Mouse (Mus musculus): ENCODE measurements around the gene Atad3a. TPM values are rescaled to one million over a fixed set of nuclear protein-coding genes. Genes with fewer than 3 reads are reported as not detected.
A peak's percentile ranks its signal among the peaks of the same experiment; 100 is the strongest.

Gene Atad3a
- polyA plus RNA-seq, 1 experiment from 2014 or later, result 84.7 TPM

- Histone ChIP-seq H3K36me3 (no peaks in the 10 kb centered on the region), H3K27ac (no peak within 1 kb of the TSS), H3K4me2 (replicated peaks) (peak within 1 kb of the TSS; percentile 77), H3K9ac (no peak within 1 kb of the TSS), H3K4me3 (peak within 1 kb of the TSS; percentile 62), H3K9me3 (replicated peaks) (no peaks in the 10 kb centered on the region), H3K27me3 (no peaks in the 10 kb centered on the region), H3K4me1 (peaks cover 12% of the 10 kb centered on the region)
- no peak for ATAC-seq (ENCODE audit: low FRiP score)
- WGBS, result 70% methylated on average over 5 of the region's 5 CpGs
Observed at GRCm38 (mm10) chr4:155785819-155786218, 24.9 kb upstream of the Atad3a start, which contains the start of gene Tmem88b. TSS of gene Tmem88b (minus strand) at chr4:155785874.

GRCm38 (mm10) chr4:155785246-155785645 is 24.4 kb upstream of the Atad3a start:
- no peak overlapping the region for H3K4me3 ChIP-seq
- no peak overlapping the region for H3K9ac ChIP-seq
- H3K4me1 ChIP-seq, result peaks cover 12% of the 10 kb centered on the region
- H3K27ac ChIP-seq, result no peak overlapping the region
- no peaks in the 10 kb centered on the region for H3K36me3 ChIP-seq
- no peaks in the 10 kb centered on the region for H3K27me3 ChIP-seq
- no peak for ATAC-seq (ENCODE audit: low FRiP score)
- H3K4me2 ChIP-seq (replicated peaks), result peak overlapping the region; percentile 77; the same call in 1 of the 2 replicates
- WGBS, result 80% methylated on average over 10 of the region's 10 CpGs
- H3K9me3 ChIP-seq (replicated peaks), result no peaks in the 10 kb centered on the region

GRCm38 (mm10) chr4:155784081-155784701 is 23.3 kb upstream of the Atad3a start:
- peak; percentile 89 for ATAC-seq (ENCODE audit: low FRiP score)
- WGBS, result under 1% methylated on average over 51 of the region's 52 CpGs
- peak overlapping the region; percentile 62 for H3K4me3 ChIP-seq
- peaks cover 12% of the 10 kb centered on the region for H3K4me1 ChIP-seq
- no peaks in the 10 kb centered on the region for H3K36me3 ChIP-seq
- no peaks in the 10 kb centered on the region for H3K27me3 ChIP-seq
- H3K9me3 ChIP-seq (replicated peaks), result no peaks in the 10 kb centered on the region
- peak overlapping the region; percentile 77 for H3K4me2 ChIP-seq (replicated peaks)
- peak overlapping the region; percentile 82 for H3K9ac ChIP-seq
- peak overlapping the region; percentile 79 for H3K27ac ChIP-seq

DNA sequence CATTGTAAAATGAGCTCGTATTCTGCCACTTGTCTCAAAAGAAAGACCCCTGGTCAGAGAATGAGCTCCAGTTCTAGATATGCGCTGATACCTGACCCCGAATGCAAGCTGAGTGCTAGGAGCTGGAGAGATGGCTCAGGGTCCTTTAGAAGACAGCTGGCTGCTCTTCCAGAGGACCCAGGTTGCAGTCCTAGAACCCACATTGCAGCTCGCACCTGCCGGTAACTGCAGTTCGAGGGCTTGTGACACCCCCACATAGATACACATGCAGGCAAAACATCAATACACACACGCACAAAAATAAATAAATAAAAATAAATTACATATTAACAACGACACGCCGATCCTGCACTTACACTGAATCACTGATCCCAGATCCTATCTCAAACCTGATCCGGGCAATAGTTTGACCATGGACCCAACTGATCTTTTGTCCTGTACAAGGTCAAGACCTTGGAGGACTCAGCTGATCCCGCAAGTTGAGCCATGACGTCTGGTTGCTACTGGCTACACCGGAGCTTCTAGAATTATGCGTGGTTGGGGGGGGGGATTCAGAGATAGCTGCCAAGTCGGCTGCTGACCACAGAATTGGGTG is 22.7 kb upstream of the Atad3a start:
- peak; percentile 50 for ATAC-seq (ENCODE audit: low FRiP score)
- H3K4me3 ChIP-seq, result peak overlapping the region; percentile 62
- H3K9me3 ChIP-seq (replicated peaks), result no peaks in the 10 kb centered on the region
- WGBS, result 45% methylated on average over 16 of the region's 16 CpGs
- H3K27me3 ChIP-seq, result no peaks in the 10 kb centered on the region
- H3K36me3 ChIP-seq, result no peaks in the 10 kb centered on the region
- H3K4me1 ChIP-seq, result peaks cover 12% of the 10 kb centered on the region
- H3K4me2 ChIP-seq (replicated peaks), result peak overlapping the region; percentile 77
- H3K27ac ChIP-seq, result peak overlapping the region; percentile 79
- H3K9ac ChIP-seq, result peak overlapping the region; percentile 82

DNA sequence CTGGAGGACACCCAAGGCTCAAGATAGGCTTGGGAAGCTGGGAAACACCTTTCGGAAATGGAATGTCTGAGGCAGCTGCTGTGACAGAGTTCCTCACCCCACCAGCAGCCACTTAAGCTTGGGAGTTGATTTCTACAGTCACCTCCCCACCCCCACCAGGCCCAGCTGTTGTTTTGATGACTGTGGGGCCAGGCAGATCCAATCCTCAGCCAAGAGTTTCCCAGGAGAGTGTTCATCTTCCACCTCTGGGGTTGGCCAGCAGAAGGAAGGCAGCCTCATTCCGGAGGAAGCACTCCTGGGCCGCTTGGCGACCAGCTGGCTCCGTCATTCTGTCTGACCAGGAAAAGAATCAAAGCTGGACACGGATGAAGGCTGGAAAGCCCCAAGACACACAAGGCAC is 20.0 kb upstream of the Atad3a start:
- Histone ChIP-seq H3K9ac (no peak overlapping the region), H3K27me3 (peaks cover 1% of the 10 kb centered on the region), H3K27ac (no peak overlapping the region; the same call in 1 of the 2 replicates), H3K4me1 (peaks cover 16% of the 10 kb centered on the region), H3K9me3 (replicated peaks) (no peaks in the 10 kb centered on the region), H3K4me3 (no peak overlapping the region), H3K4me2 (replicated peaks) (no peak overlapping the region), H3K36me3 (no peaks in the 10 kb centered on the region)
- 27% methylated on average over 6 of the region's 6 CpGs for WGBS
- ATAC-seq (ENCODE audit: low FRiP score), result no peak

- no peak overlapping the region for H3K27ac ChIP-seq
Observed at GRCm38 (mm10) chr4:155779498-155779897, 18.6 kb upstream of the Atad3a start.

GRCm38 (mm10) chr4:155777816-155778215 is 16.9 kb upstream of the Atad3a start:
- H3K36me3 ChIP-seq, result no peaks in the 10 kb centered on the region
- no peak overlapping the region for H3K27ac ChIP-seq
- H3K4me1 ChIP-seq, result peaks cover 22% of the 10 kb centered on the region
- no peak for ATAC-seq (ENCODE audit: low FRiP score)
- no peak overlapping the region for H3K4me3 ChIP-seq
- H3K4me2 ChIP-seq (replicated peaks), result no peak overlapping the region
- no peaks in the 10 kb centered on the region for H3K9me3 ChIP-seq (replicated peaks)
- 77% methylated on average over 2 of the region's 2 CpGs for WGBS
- peaks cover 30% of the 10 kb centered on the region for H3K27me3 ChIP-seq
- no peak overlapping the region for H3K9ac ChIP-seq

More at GRCm38 (mm10) chr4:155779498-155779897, 18.6 kb upstream of the Atad3a start:
- Histone ChIP-seq H3K9ac (no peak overlapping the region), H3K4me3 (no peak overlapping the region), H3K9me3 (replicated peaks) (no peaks in the 10 kb centered on the region), H3K4me2 (replicated peaks) (no peak overlapping the region), H3K27me3 (peaks cover 15% of the 10 kb centered on the region), H3K36me3 (no peaks in the 10 kb centered on the region), H3K4me1 (peaks cover 21% of the 10 kb centered on the region)
- 77% methylated on average over 4 of the region's 4 CpGs for WGBS
- no peak for ATAC-seq (ENCODE audit: low FRiP score)

DNA sequence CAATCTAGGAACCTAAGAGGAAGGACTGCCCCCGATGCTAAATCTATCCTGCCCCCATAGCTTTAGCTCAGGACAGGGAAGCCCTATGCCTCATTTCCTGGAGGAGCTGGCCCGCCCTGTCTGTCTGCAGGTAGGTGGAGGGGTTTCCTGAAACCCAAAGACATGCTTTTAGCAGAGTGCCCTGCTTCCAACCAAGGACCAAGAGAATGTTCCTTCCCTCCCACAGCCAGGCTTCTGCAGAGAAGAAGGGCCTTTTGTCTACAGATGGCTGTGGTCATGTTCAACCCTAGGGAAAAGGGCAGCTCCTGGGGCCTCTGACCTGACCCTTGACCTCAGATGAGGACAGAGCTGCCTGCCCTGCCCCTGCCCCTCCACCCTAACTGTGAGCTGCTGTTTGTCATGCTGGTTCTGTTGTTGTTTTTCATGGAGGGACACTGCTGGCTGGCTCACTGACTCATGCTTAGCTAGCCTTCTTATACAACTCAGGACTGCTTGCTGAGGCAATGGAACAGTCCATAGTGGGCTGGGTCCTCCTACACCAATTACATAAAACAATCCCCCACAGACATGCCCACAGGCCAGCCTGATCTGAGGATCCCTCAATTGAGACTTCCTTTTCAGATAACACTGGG is 15.9 kb upstream of the Atad3a start:
- no peak overlapping the region for H3K4me3 ChIP-seq
- WGBS, result 22% methylated on average over 2 of the region's 2 CpGs
- no peaks in the 10 kb centered on the region for H3K36me3 ChIP-seq
- peaks cover 22% of the 10 kb centered on the region for H3K4me1 ChIP-seq
- H3K27ac ChIP-seq, result no peak overlapping the region
- H3K27me3 ChIP-seq, result peaks cover 40% of the 10 kb centered on the region
- H3K9ac ChIP-seq, result no peak overlapping the region
- H3K4me2 ChIP-seq (replicated peaks), result no peak overlapping the region
- no peaks in the 10 kb centered on the region for H3K9me3 ChIP-seq (replicated peaks)
- no peak for ATAC-seq (ENCODE audit: low FRiP score)

GRCm38 (mm10) chr4:155775855-155776254 is 15.0 kb upstream of the Atad3a start:
- H3K4me1 ChIP-seq, result peaks cover 22% of the 10 kb centered on the region

DNA sequence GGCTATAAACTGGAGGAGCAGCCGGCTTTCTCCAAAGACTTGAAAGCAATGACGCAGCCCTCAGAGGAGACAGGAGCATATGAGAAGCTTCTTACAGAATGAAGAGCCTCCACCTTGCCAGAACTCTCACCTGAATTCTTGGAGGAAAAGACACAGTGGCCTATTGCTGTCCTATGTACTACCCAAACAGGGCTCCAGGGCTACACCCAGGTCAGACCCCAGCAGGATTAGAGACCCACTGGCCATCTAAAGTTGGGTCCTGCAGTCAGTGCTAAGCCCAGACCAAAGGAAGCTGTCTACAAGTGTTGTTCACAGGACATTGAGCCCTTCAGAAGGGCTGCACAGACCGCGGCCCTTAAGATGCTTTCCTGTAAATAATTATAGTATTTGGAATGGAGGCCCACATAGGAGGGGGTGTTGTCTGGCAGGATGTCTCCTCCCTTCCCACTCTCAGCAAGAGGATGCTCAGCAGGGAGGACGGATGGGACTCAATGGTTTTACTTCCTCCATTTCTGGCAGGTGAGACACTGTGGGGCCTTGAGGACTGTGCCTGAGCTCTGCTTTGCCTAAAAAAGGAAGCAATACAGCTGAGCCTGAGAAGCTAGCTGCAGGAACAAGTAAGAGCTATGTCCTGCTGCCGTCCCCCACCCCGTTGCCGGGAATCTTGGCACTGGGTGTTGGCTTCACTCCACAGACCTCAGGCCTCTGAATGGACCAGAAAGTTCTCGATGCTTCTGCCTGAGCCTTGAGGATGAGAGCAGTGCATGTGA is 14.3 kb upstream of the Atad3a start:
- no peak for ATAC-seq (ENCODE audit: low FRiP score)
- WGBS, result 59% methylated on average over 9 of the region's 9 CpGs
- Histone ChIP-seq H3K27me3 (peaks cover 54% of the 10 kb centered on the region), H3K9me3 (replicated peaks) (no peaks in the 10 kb centered on the region), H3K4me3 (peak overlapping the region; percentile 35), H3K27ac (no peak overlapping the region), H3K36me3 (no peaks in the 10 kb centered on the region), H3K9ac (peak overlapping the region; percentile 41; the same call in 1 of the 2 replicates), H3K4me2 (replicated peaks) (peak overlapping the region; percentile 64), H3K4me1 (peaks cover 27% of the 10 kb centered on the region)

More at GRCm38 (mm10) chr4:155775855-155776254, 15.0 kb upstream of the Atad3a start:
- Histone ChIP-seq H3K9ac (no peak overlapping the region), H3K4me3 (no peak overlapping the region), H3K9me3 (replicated peaks) (no peaks in the 10 kb centered on the region), H3K36me3 (no peaks in the 10 kb centered on the region), H3K27ac (no peak overlapping the region), H3K4me2 (replicated peaks) (no peak overlapping the region), H3K27me3 (peaks cover 50% of the 10 kb centered on the region)
- WGBS, result 77% methylated on average over 3 of the region's 3 CpGs
- no peak for ATAC-seq (ENCODE audit: low FRiP score)

DNA sequence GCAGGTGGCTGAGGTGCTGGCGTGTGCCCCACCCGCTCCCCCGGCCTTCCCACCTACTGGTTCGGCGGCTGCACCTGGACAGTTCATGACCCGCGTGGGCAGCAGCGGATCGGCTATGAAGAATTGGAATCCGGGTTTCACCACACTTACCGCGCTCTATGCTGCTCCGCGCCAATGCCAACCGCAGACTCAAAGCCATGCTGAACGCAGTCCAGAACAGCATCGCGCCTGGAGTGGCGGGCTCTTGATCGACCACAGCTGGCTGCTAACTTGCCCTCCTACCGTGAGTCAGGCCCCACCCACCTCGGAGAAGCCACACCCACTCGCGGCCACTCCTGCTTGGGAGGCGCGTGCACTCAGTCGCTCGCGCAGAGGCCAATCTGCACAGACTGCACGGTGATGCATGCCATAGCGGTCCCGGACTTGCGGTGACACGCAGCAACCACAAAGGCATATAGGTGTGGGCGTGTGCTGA is 13.4 kb upstream of the Atad3a start, which contains the start of gene Vwa1:
Vwa1 (minus strand) TSS at position 419 of the 475 bp plus-strand sequence.
- peak within 1 kb of the TSS; percentile 64 for H3K4me2 ChIP-seq (replicated peaks)
- peak; percentile 60 for ATAC-seq (ENCODE audit: low FRiP score)
- no peaks in the 10 kb centered on the region for H3K36me3 ChIP-seq
- peaks cover 35% of the 10 kb centered on the region for H3K4me1 ChIP-seq
- peak within 1 kb of the TSS; percentile 41 for H3K9ac ChIP-seq
- H3K27me3 ChIP-seq, result peaks cover 54% of the 10 kb centered on the region
- H3K27ac ChIP-seq, result no peak within 1 kb of the TSS
- peak within 1 kb of the TSS; percentile 35 for H3K4me3 ChIP-seq
- WGBS, result 3% methylated on average over 35 of the region's 35 CpGs
- no peaks in the 10 kb centered on the region for H3K9me3 ChIP-seq (replicated peaks)

Data from hindbrain, embryonic 12.5 days (tissue).